Mouse (Mus musculus) spleen, adult 12 weeks (tissue): ENCODE data around the gene Hmgb1.

ENCODE experiments used
- DNase-seq: peaks from one replicate; pipeline ENCODE4 v3.0.0; 2022; ENCODE audit warnings: low spot score

Gene Hmgb1

GRCm38 (mm10) chr5:149185806-149186205, 1.5 kb upstream of the Hmgb1 start:
- DNase-seq, result no peak

- no peak for DNase-seq
Observed at GRCm38 (mm10) chr5:149184844-149185186, 526 bp upstream of the Hmgb1 start.

- no peak for DNase-seq
Observed at GRCm38 (mm10) chr5:149183721-149184103, 577 bp downstream of the Hmgb1 start.

- DNase-seq, result no peak
Observed at GRCm38 (mm10) chr5:149183122-149183521, 1.2 kb downstream of the Hmgb1 start.

- DNase-seq, result no peak
Observed at GRCm38 (mm10) chr5:149182186-149182870, 2.0 kb downstream of the Hmgb1 start.

- DNase-seq, result no peak
Observed at GRCm38 (mm10) chr5:149179826-149180225, 4.5 kb downstream of the Hmgb1 start.

GRCm38 (mm10) chr5:149178095-149178494, 6.2 kb downstream of the Hmgb1 start:
- no peak for DNase-seq

- no peak for DNase-seq
Observed at GRCm38 (mm10) chr5:149175736-149176135, 8.6 kb downstream of the Hmgb1 start.

- DNase-seq, result no peak
Observed at GRCm38 (mm10) chr5:149174527-149174926, 9.8 kb downstream of the Hmgb1 start.

- DNase-seq, result no peak
Observed at GRCm38 (mm10) chr5:149172246-149172645, 12.0 kb downstream of the Hmgb1 start.

- DNase-seq, result no peak
Observed at GRCm38 (mm10) chr5:149170841-149171588, 13.3 kb downstream of the Hmgb1 start.

GRCm38 (mm10) chr5:149168816-149169215, 15.5 kb downstream of the Hmgb1 start:
- DNase-seq, result no peak

GRCm38 (mm10) chr5:149168051-149168450, 16.2 kb downstream of the Hmgb1 start:
- no peak for DNase-seq

GRCm38 (mm10) chr5:149166011-149166410, 18.3 kb downstream of the Hmgb1 start:
- DNase-seq, result no peak

GRCm38 (mm10) chr5:149164881-149165280, 19.4 kb downstream of the Hmgb1 start:
- no peak for DNase-seq

GRCm38 (mm10) chr5:149162890-149163289, 21.4 kb downstream of the Hmgb1 start:
- no peak for DNase-seq

GRCm38 (mm10) chr5:149160469-149160868, 23.8 kb downstream of the Hmgb1 start:
- DNase-seq, result no peak

- DNase-seq, result no peak
Observed at GRCm38 (mm10) chr5:149159021-149159420, 25.3 kb downstream of the Hmgb1 start.

GRCm38 (mm10) chr5:149156886-149157563, 27.3 kb downstream of the Hmgb1 start:
- no peak for DNase-seq

GRCm38 (mm10) chr5:149152774-149153155, 31.5 kb downstream of the Hmgb1 start:
- no peak for DNase-seq

- no peak for DNase-seq
Observed at GRCm38 (mm10) chr5:149152063-149152773, 32.1 kb downstream of the Hmgb1 start.

GRCm38 (mm10) chr5:149150882-149151281, 33.4 kb downstream of the Hmgb1 start:
- no peak for DNase-seq
